In the genomic region with DNA sequence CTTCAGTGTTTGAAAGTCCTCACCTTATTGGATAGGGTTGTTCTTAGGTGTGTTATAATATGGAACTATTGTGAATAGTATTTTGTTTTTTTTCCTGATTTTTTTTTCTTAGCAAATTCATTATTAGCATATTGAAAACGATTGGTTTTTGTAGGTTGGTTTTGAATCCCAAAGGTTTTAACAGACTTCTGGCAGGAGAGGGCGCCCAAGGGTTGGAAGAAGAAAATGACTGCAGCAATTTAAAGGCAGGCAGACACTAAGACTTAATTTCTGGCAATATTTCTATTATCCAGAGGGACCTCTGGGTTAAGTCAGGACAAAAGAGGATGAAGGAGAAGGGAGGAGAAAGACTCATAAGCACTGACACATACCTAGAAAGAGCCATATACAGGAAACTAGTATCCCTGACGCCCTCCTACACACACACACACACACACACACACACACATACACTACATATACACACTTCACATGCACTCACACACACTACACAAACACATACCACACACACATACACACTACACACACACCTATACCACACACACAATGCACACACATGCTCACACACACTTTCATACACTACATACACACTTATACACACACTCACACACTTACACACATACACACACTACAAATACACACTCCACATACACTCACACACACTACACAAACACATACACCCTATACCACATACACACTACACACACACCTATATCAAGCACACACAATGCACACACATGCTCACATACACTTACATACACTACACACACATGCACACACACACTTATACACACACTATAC, we compare ENCODE assay signal across 7 mouse cellular contexts. TPM values are rescaled to one million over a fixed set of nuclear protein-coding genes. Genes with fewer than 3 reads are reported as not detected.
DNase-seq lines count a peak whose midpoint lies in the region; ATAC-seq and TF ChIP-seq lines count a peak whose summit lies in the region.

No protein-coding gene starts in this region.

- ATAC-seq in hindbrain, postnatal 0 days: peak; percentile 43
- ATAC-seq in megakaryocyte, adult 5-6 weeks (ENCODE audit: poor library complexity, severe bottlenecking): peak; percentile 90

- no peaks in the 10 kb centered on the region for H3K9me3 ChIP-seq in hindbrain, postnatal 0 days (ENCODE audit: low read length)

- H3K4me2 ChIP-seq in hindbrain, postnatal 0 days (ENCODE audit: low read depth, low read length): no peak overlapping the region

- H3K27ac ChIP-seq in cerebellum, adult 2 months (ENCODE audit: insufficient read depth, low read length): peak overlapping the region; percentile 62; the same call in 1 of the 2 replicates
- H3K27ac ChIP-seq in hindbrain, postnatal 0 days: no peak overlapping the region
- no peak overlapping the region for H3K27ac ChIP-seq in left cerebral cortex, adult 2 months

- DNase-seq in T-cell, adult 2 months (ENCODE audit: low spot score): peak; percentile 60
- DNase-seq in cerebellum, adult 2 months: peak; percentile 80 to 86
- DNase-seq in frontal cortex, postnatal 10 days (ENCODE audit: low spot score in 2 of 2): peak; percentile 44 to 73
- peak; percentile 84 for DNase-seq in hindbrain, postnatal 0 days (ENCODE audit: low spot score)
- peak; percentile 73 to 79 for DNase-seq in left cerebral cortex, adult 2 months (ENCODE audit: extremely low spot score in 1 of 2, low spot score in 2 of 2)
- DNase-seq in skeletal muscle tissue, adult 2 months (ENCODE audit: low read depth, low spot score): peak; percentile 46

- 17% methylated on average over 3 of the region's 3 CpGs for WGBS in cerebellum, adult 2 months
- 36% methylated on average over 3 of the region's 3 CpGs for WGBS in hindbrain, postnatal 0 days

- H3K36me3 ChIP-seq in hindbrain, postnatal 0 days (ENCODE audit: insufficient read depth, low read length): no peaks in the 10 kb centered on the region

- no peak overlapping the region for H3K4me3 ChIP-seq in cerebellum, adult 2 months (replicated peaks; ENCODE audit: insufficient read depth, low read depth, low read length)
- no peak overlapping the region for H3K4me3 ChIP-seq in hindbrain, postnatal 0 days (ENCODE audit: low read length)
- no peak overlapping the region for H3K4me3 ChIP-seq in left cerebral cortex, adult 2 months

- no peak for TF ChIP-seq POLR2A in cerebellum, adult 2 months (IDR thresholded peaks at IDR 0.05; ENCODE audit: borderline replicate concordance, insufficient read depth, low read length)

- no peaks in the 10 kb centered on the region for H3K27me3 ChIP-seq in cerebellum, adult 2 months (ENCODE audit: control insufficient read depth, insufficient read depth, low read length)
- H3K27me3 ChIP-seq in hindbrain, postnatal 0 days (ENCODE audit: insufficient read depth, low read length): no peaks in the 10 kb centered on the region

- TF ChIP-seq CTCF in cerebellum, adult 2 months (IDR thresholded peaks at IDR 0.05; ENCODE audit: borderline replicate concordance, insufficient read depth, low read depth, low read length): peak; percentile 47; the same call in 1 of the 2 replicates
- peak; percentile 71 for TF ChIP-seq CTCF in hindbrain, postnatal 0 days (IDR thresholded peaks at IDR 0.05; ENCODE audit: low read depth)
- TF ChIP-seq CTCF in left cerebral cortex, adult 2 months (IDR thresholded peaks at IDR 0.05): peak; percentile 76

- intact Hi-C loops in left cerebral cortex, adult 2 months (cut with DNase I): loop anchor here (1.0 to 2.0 kb wide), 2 partner anchors 68 to 127 kb away; no protein-coding TSS in a partner anchor

- H3K4me1 ChIP-seq in cerebellum, adult 2 months (ENCODE audit: control insufficient read depth, insufficient read depth, low read length): peaks cover 15% of the 10 kb centered on the region; the same call in 1 of the 2 replicates
- H3K4me1 ChIP-seq in hindbrain, postnatal 0 days (ENCODE audit: insufficient read depth, low read length): no peaks in the 10 kb centered on the region

- no peak overlapping the region for H3K9ac ChIP-seq in hindbrain, postnatal 0 days (replicated peaks; ENCODE audit: low read length)

RNA-seq across cellular contexts. Expression of a gene that starts 8.2 kb away (rescaled TPM):
- polyA plus RNA-seq in cerebellum, adult 2 months (2012; rRNA removed): 94.8 and 95.6 TPM in 2 replicates
- 2.3 and 2.5 TPM in 2 replicates for total RNA-seq in hindbrain, postnatal 0 days (2014; rRNA removed)
- 2.5 and 2.7 TPM in 2 replicates for polyA plus RNA-seq in hindbrain, postnatal 0 days (2015; fragmentation: Nextera tagmentation; extraction: Ambion mirVana)
- 10 to 100 TPM; 17.4 to 18.1 TPM for total RNA-seq in left cerebral cortex, adult 2 months (2021)
- total RNA-seq in megakaryocyte, adult 5-6 weeks (2015): 77.6 and 78.5 TPM in 2 replicates
- total RNA-seq in megakaryocyte, adult 5-6 weeks (2017): 36.9 and 44.9 TPM in 2 replicates

RNA-seq across cellular contexts. Expression of a gene that starts 17.3 kb away (rescaled TPM):
- polyA plus RNA-seq in cerebellum, adult 2 months (2012; rRNA removed): 36.0 and 37.1 TPM in 2 replicates
- total RNA-seq in hindbrain, postnatal 0 days (2014; rRNA removed): 7.4 and 12.1 TPM in 2 replicates
- 7.0 and 9.1 TPM in 2 replicates for polyA plus RNA-seq in hindbrain, postnatal 0 days (2015; fragmentation: Nextera tagmentation; extraction: Ambion mirVana)
- 1 to 10 TPM; 6.0 to 7.3 TPM for total RNA-seq in left cerebral cortex, adult 2 months (2021)
- total RNA-seq in megakaryocyte, adult 5-6 weeks (2015): 31.0 and 35.4 TPM in 2 replicates
- 40.3 and 46.3 TPM in 2 replicates for total RNA-seq in megakaryocyte, adult 5-6 weeks (2017)

RNA-seq across cellular contexts. Expression of a gene that starts 48.2 kb away (rescaled TPM):
- 3.9 and 4.1 TPM in 2 replicates for polyA plus RNA-seq in cerebellum, adult 2 months (2012; rRNA removed)
- total RNA-seq in hindbrain, postnatal 0 days (2014; rRNA removed): 1.0 and 1.3 TPM in 2 replicates
- 0.36 and 0.52 TPM in 2 replicates for polyA plus RNA-seq in hindbrain, postnatal 0 days (2015; fragmentation: Nextera tagmentation; extraction: Ambion mirVana)
- 1 to 10 TPM in 1 of 2 experiments, under 1 TPM in 1; 0.97 to 1.1 TPM for total RNA-seq in left cerebral cortex, adult 2 months (2021)
- total RNA-seq in megakaryocyte, adult 5-6 weeks (2015): 2.2 and 3.4 TPM in 2 replicates
- total RNA-seq in megakaryocyte, adult 5-6 weeks (2017): 2.5 and 6.5 TPM in 2 replicates

RNA-seq across cellular contexts. Expression of a gene that starts 54.2 kb away (rescaled TPM):
- 0.79 and 0.80 TPM in 2 replicates for polyA plus RNA-seq in cerebellum, adult 2 months (2012; rRNA removed)
- 0.78 and 1.5 TPM in 2 replicates for total RNA-seq in hindbrain, postnatal 0 days (2014; rRNA removed)
- 1.9 TPM in 2 replicates for polyA plus RNA-seq in hindbrain, postnatal 0 days (2015; fragmentation: Nextera tagmentation; extraction: Ambion mirVana)
- 1 to 10 TPM; 1.2 to 1.8 TPM for total RNA-seq in left cerebral cortex, adult 2 months (2021)
- total RNA-seq in megakaryocyte, adult 5-6 weeks (2015): 86.6 and 94.4 TPM in 2 replicates
- 141 and 142 TPM in 2 replicates for total RNA-seq in megakaryocyte, adult 5-6 weeks (2017)
